Mouse (Mus musculus): ENCODE measurements around the gene Cyp4a14. TPM values are rescaled to one million over a fixed set of nuclear protein-coding genes. Genes with fewer than 3 reads are reported as not detected.
"Not testable (repeated sequence)": the region's sequence is repeated elsewhere in the genome, so short reads cannot be mapped to it uniquely, and the experiment has no call there.

Gene Cyp4a14
- not detected in 2 replicates for polyA plus RNA-seq (2015; fragmentation: Nextera tagmentation; extraction: Ambion mirVana)

GRCm38 (mm10) chr4:115496001-115496400, at the start of gene Cyp4a14:
Cyp4a14 (minus strand) TSS chr4:115496142.
- H3K27me3 ChIP-seq (replicated peaks; ENCODE audit: control insufficient read depth, insufficient read depth, low read length), result no peaks in the 10 kb centered on the region
- H3K36me3 ChIP-seq (ENCODE audit: control insufficient read depth, insufficient read depth, low read length), result no peaks in the 10 kb centered on the region
- H3K4me3 ChIP-seq (ENCODE audit: low read length), result no peak within 1 kb of the TSS
- ATAC-seq, result no peak
- no peaks in the 10 kb centered on the region for H3K9me3 ChIP-seq (ENCODE audit: control insufficient read depth, low read length)
- H3K9ac ChIP-seq (ENCODE audit: low read depth, low read length), result no peak within 1 kb of the TSS
- H3K4me2 ChIP-seq (ENCODE audit: low read length), result no peak within 1 kb of the TSS
- no peak within 1 kb of the TSS for H3K27ac ChIP-seq (ENCODE audit: low read depth, low read length)
- WGBS, result 91% methylated on average over 1 of the region's 1 CpGs
- H3K4me1 ChIP-seq (ENCODE audit: control insufficient read depth, insufficient read depth, low read depth, low read length), result no peaks in the 10 kb centered on the region

DNA sequence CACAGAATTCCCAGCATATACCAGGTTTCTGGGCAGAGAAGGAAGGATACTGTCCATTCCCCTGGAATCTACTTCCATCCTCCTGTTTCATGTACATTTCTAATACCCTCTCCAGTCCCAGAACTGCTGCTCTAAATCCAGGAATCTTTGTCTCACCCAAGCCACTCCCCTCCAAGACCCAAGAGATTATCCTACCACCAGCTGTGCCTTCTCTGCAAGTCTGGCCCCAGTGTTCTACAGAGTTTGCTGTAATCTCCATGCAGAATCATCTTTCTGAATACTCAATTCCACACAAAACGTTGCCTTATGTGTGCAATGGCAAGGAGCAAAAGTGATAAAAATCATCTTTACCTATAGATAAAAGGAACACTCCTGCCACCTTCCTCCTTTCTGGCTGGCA, 49.2 kb upstream of the Cyp4a14 start:
- H3K36me3 ChIP-seq (ENCODE audit: control insufficient read depth, insufficient read depth, low read length), result no peaks in the 10 kb centered on the region
- no peak overlapping the region for H3K4me3 ChIP-seq (ENCODE audit: low read length)
- H3K4me2 ChIP-seq (ENCODE audit: low read length), result no peak overlapping the region
- no peaks in the 10 kb centered on the region for H3K27me3 ChIP-seq (replicated peaks; ENCODE audit: control insufficient read depth, insufficient read depth, low read length)
- no peak overlapping the region for H3K9ac ChIP-seq (ENCODE audit: low read depth, low read length)
- WGBS, result 49% methylated on average over 1 of the region's 1 CpGs
- no peak for ATAC-seq
- H3K9me3 ChIP-seq (ENCODE audit: control insufficient read depth, low read length), result no peaks in the 10 kb centered on the region
- H3K27ac ChIP-seq (ENCODE audit: low read depth, low read length), result no peak overlapping the region
- no peaks in the 10 kb centered on the region for H3K4me1 ChIP-seq (ENCODE audit: control insufficient read depth, insufficient read depth, low read depth, low read length)

DNA sequence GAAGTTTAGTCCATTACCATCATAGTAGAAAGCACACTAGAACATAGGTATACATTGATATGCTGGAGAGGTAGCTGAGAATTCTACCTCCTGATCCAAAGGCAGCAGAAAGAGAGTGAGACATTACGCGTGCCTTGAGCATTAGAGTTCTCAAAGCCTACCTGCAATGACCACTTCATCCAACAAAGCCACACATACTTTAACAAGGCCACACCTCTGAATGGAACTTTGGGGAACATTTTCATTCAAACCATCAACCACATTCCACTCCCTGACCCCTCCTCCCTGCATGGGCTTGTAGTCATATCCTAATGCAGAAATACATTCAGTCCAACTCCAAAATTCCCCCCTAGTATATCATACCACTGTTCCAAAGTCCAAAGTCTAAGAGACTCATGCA, 25.8 kb upstream of the Cyp4a14 start:
- no peak for ATAC-seq
- no peaks in the 10 kb centered on the region for H3K9me3 ChIP-seq (ENCODE audit: control insufficient read depth, low read length)
- 93% methylated on average over 2 of the region's 2 CpGs for whole genome bisulfite sequencing
- no peak overlapping the region for H3K27ac ChIP-seq (ENCODE audit: low read depth, low read length)
- H3K27me3 ChIP-seq (replicated peaks; ENCODE audit: control insufficient read depth, insufficient read depth, low read length), result no peaks in the 10 kb centered on the region
- no peaks in the 10 kb centered on the region for H3K4me1 ChIP-seq (ENCODE audit: control insufficient read depth, insufficient read depth, low read depth, low read length)
- no peak overlapping the region for H3K9ac ChIP-seq (ENCODE audit: low read depth, low read length)
- H3K4me2 ChIP-seq (ENCODE audit: low read length), result no peak overlapping the region
- no peaks in the 10 kb centered on the region for H3K36me3 ChIP-seq (ENCODE audit: control insufficient read depth, insufficient read depth, low read length)
- no peak overlapping the region for H3K4me3 ChIP-seq (ENCODE audit: low read length)

DNA sequence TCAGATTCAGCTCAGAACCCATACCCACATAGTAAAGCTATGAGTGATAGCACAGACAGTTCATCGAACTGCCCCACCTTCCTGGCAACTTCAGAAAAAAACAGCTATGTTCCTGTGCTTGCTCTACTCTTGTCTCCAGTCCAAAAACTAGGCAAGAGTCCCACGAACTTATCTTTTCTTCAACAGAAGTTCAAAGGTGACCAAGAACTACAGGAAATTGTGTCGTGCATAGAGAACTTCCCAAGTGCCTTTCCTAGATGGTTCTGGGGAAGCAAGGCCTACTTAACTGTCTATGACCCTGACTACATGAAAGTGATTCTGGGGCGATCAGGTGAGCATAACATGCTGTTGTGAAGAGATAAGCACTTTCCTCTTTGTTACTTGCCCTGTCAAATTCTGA, 23.5 kb upstream of the Cyp4a14 start:
- Histone ChIP-seq H3K4me2 (ENCODE audit: low read length) (no peak overlapping the region), H3K4me3 (ENCODE audit: low read length) (no peak overlapping the region), H3K27me3 (replicated peaks; ENCODE audit: control insufficient read depth, insufficient read depth, low read length) (no peaks in the 10 kb centered on the region), H3K27ac (ENCODE audit: low read depth, low read length) (no peak overlapping the region), H3K9ac (ENCODE audit: low read depth, low read length) (no peak overlapping the region), H3K9me3 (ENCODE audit: control insufficient read depth, low read length) (no peaks in the 10 kb centered on the region), H3K4me1 (ENCODE audit: control insufficient read depth, insufficient read depth, low read depth, low read length) (no peaks in the 10 kb centered on the region), H3K36me3 (ENCODE audit: control insufficient read depth, insufficient read depth, low read length) (no peaks in the 10 kb centered on the region)
- no peak for ATAC-seq
- WGBS, result 88% methylated on average over 4 of the region's 4 CpGs

GRCm38 (mm10) chr4:115518000-115518399, 22.1 kb upstream of the Cyp4a14 start, which contains the start of gene Cyp4a10:
Cyp4a10 (plus strand) TSS chr4:115518264.
- 88% methylated on average over 5 of the region's 5 CpGs for WGBS
- ATAC-seq; H3K9ac ChIP-seq (ENCODE audit: low read depth, low read length); H3K36me3 ChIP-seq (ENCODE audit: control insufficient read depth, insufficient read depth, low read length); H3K9me3 ChIP-seq (ENCODE audit: control insufficient read depth, low read length); H3K27me3 ChIP-seq (replicated peaks; ENCODE audit: control insufficient read depth, insufficient read depth, low read length); H3K4me1 ChIP-seq (ENCODE audit: control insufficient read depth, insufficient read depth, low read depth, low read length); H3K4me2 ChIP-seq (ENCODE audit: low read length); H3K4me3 ChIP-seq (ENCODE audit: low read length); H3K27ac ChIP-seq (ENCODE audit: low read depth, low read length): not testable (repeated sequence)

DNA sequence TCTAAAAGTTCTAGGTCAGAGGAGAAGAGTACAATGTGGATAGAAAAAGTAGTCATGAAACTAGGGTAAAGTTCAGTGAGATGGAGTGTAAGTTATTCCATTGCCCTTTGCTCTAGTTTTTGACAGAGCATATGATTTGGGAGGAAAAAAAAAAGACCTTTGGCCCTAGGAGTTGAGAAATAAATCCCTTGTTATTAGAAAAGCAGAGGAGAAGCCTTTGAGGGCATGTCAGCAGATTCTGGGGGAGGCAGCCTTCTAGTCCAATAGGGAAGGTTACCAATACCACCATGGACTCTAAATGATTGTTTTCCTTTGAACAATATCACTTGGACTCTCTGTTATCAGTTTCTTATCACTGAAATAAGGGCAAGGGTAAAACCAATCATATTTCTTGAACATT, 18.0 kb upstream of the Cyp4a14 start:
- H3K9me3 ChIP-seq (ENCODE audit: control insufficient read depth, low read length); H3K4me2 ChIP-seq (ENCODE audit: low read length); H3K9ac ChIP-seq (ENCODE audit: low read depth, low read length); H3K4me1 ChIP-seq (ENCODE audit: control insufficient read depth, insufficient read depth, low read depth, low read length); H3K27ac ChIP-seq (ENCODE audit: low read depth, low read length); H3K4me3 ChIP-seq (ENCODE audit: low read length); H3K36me3 ChIP-seq (ENCODE audit: control insufficient read depth, insufficient read depth, low read length); ATAC-seq; H3K27me3 ChIP-seq (replicated peaks; ENCODE audit: control insufficient read depth, insufficient read depth, low read length): not testable (repeated sequence)

- Histone ChIP-seq H3K9ac (ENCODE audit: low read depth, low read length) (no peak overlapping the region), H3K27ac (ENCODE audit: low read depth, low read length) (no peak overlapping the region), H3K27me3 (replicated peaks; ENCODE audit: control insufficient read depth, insufficient read depth, low read length) (no peaks in the 10 kb centered on the region), H3K4me3 (ENCODE audit: low read length) (no peak overlapping the region), H3K4me2 (ENCODE audit: low read length) (no peak overlapping the region), H3K4me1 (ENCODE audit: control insufficient read depth, insufficient read depth, low read depth, low read length) (no peaks in the 10 kb centered on the region), H3K9me3 (ENCODE audit: control insufficient read depth, low read length) (no peaks in the 10 kb centered on the region), H3K36me3 (ENCODE audit: control insufficient read depth, insufficient read depth, low read length) (no peaks in the 10 kb centered on the region)
- WGBS, result 86% methylated on average over 3 of the region's 3 CpGs
- no peak for ATAC-seq
Observed at GRCm38 (mm10) chr4:115497466-115497865, 1.5 kb upstream of the Cyp4a14 start.

GRCm38 (mm10) chr4:115481006-115481652, 14.8 kb downstream of the Cyp4a14 start:
- ATAC-seq, result no peak
- Histone ChIP-seq H3K9ac (ENCODE audit: low read depth, low read length) (no peak overlapping the region), H3K36me3 (ENCODE audit: control insufficient read depth, insufficient read depth, low read length) (no peaks in the 10 kb centered on the region), H3K27me3 (replicated peaks; ENCODE audit: control insufficient read depth, insufficient read depth, low read length) (no peaks in the 10 kb centered on the region), H3K27ac (ENCODE audit: low read depth, low read length) (no peak overlapping the region), H3K4me1 (ENCODE audit: control insufficient read depth, insufficient read depth, low read depth, low read length) (no peaks in the 10 kb centered on the region), H3K9me3 (ENCODE audit: control insufficient read depth, low read length) (no peaks in the 10 kb centered on the region), H3K4me3 (ENCODE audit: low read length) (no peak overlapping the region), H3K4me2 (ENCODE audit: low read length) (no peak overlapping the region)
- WGBS, result 80% methylated on average over 6 of the region's 6 CpGs

DNA sequence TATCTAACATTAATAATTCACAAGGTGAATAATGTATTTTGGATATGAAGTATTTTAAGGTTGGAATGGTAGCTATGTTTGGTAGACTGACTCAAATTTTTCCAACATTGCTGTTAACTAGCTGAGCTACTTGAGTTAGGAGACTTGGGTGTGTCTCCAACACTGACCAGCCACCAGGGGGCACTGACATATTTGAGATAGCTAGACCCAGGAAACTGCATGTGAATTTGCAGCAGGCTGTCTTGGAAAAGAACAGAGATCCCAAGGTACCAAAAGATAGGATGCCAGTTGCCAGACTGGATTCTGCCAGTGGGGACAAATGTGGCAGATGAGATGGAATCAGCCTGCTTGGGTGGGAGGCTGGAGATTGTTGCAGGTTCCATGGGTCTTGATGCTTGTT, 19.9 kb downstream of the Cyp4a14 start:
- not testable (repeated sequence) for H3K9ac ChIP-seq (ENCODE audit: low read depth, low read length); H3K36me3 ChIP-seq (ENCODE audit: control insufficient read depth, insufficient read depth, low read length); H3K27ac ChIP-seq (ENCODE audit: low read depth, low read length); H3K9me3 ChIP-seq (ENCODE audit: control insufficient read depth, low read length); H3K4me2 ChIP-seq (ENCODE audit: low read length); H3K4me1 ChIP-seq (ENCODE audit: control insufficient read depth, insufficient read depth, low read depth, low read length); H3K27me3 ChIP-seq (replicated peaks; ENCODE audit: control insufficient read depth, insufficient read depth, low read length); H3K4me3 ChIP-seq (ENCODE audit: low read length); ATAC-seq

DNA sequence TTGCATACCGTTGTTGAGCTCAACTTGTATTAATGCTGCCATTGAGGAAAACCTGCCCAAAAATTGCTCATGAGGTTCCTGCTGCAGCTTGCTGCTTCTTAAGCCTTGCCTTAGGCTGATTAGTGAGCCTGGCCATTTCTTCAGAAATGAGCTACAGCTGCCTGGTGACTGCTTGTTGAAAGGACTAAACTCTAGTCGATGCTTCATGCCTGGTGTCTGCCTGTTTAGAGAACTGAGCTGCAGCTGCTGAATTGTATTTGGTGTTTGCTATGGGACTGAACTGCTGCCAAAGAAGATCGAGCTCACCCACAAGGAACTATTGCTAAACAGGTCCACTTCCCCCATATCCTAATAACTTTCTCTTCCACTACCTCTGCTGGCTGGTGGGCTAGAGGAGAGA, 22.4 kb downstream of the Cyp4a14 start:
- H3K4me1 ChIP-seq (ENCODE audit: control insufficient read depth, insufficient read depth, low read depth, low read length); ATAC-seq; H3K36me3 ChIP-seq (ENCODE audit: control insufficient read depth, insufficient read depth, low read length); H3K9ac ChIP-seq (ENCODE audit: low read depth, low read length); H3K9me3 ChIP-seq (ENCODE audit: control insufficient read depth, low read length); H3K27ac ChIP-seq (ENCODE audit: low read depth, low read length); H3K4me2 ChIP-seq (ENCODE audit: low read length); H3K27me3 ChIP-seq (replicated peaks; ENCODE audit: control insufficient read depth, insufficient read depth, low read length); H3K4me3 ChIP-seq (ENCODE audit: low read length): not testable (repeated sequence)
- 80% methylated on average over 3 of the region's 3 CpGs for WGBS

Measured in hindbrain, embryonic 16.5 days (tissue).